Comparison of ENCODE assay signal across 20 mouse cellular contexts in genomic region chr2:167847281-167848077, GRCm38 (mm10).
DNase-seq lines count a peak whose midpoint lies in the region; ATAC-seq and TF ChIP-seq lines count a peak whose summit lies in the region.
"Had no signal": no experiment of that assay in that cellular context is flagged by ENCODE, and none has a peak within 500 bp of the region (broad histone marks: within the 10 kb centered on the region; RNA-seq: fewer than 3 reads in every experiment).

No protein-coding gene starts in this region.

- intact Hi-C loops in heart, postnatal 25 days (cut with DNase I): no loop called here

- H3K4me1 ChIP-seq in heart, embryonic 15.5 days (replicated peaks): peaks cover 79% of the 10 kb centered on the region
- peaks cover 39% of the 10 kb centered on the region for H3K4me1 ChIP-seq in liver, postnatal 0 days (ENCODE audit: insufficient read depth)
- H3K4me1 ChIP-seq in liver, embryonic 11.5 days (replicated peaks; ENCODE audit: control insufficient read depth, insufficient read depth, low read length): peaks cover 27% of the 10 kb centered on the region

- H3K36me3 ChIP-seq in heart, embryonic 15.5 days: no peaks in the 10 kb centered on the region
- H3K36me3 ChIP-seq in liver, postnatal 0 days (replicated peaks; ENCODE audit: insufficient read depth, low read length): no peaks in the 10 kb centered on the region
- no peaks in the 10 kb centered on the region for H3K36me3 ChIP-seq in liver, embryonic 11.5 days (ENCODE audit: control insufficient read depth, insufficient read depth, low read length)
- H3K36me3 ChIP-seq: embryonic facial prominence, embryonic 13.5 days; heart, embryonic 13.5 days; limb, embryonic 10.5 days; midbrain, embryonic 10.5 days; neural tube, embryonic 12.5 days had no signal

- H3K4me3 ChIP-seq in heart, embryonic 15.5 days: no peak overlapping the region
- H3K4me3 ChIP-seq in liver, postnatal 0 days (ENCODE audit: low read depth, low read length): no peak overlapping the region
- H3K4me3 ChIP-seq in liver, embryonic 11.5 days (ENCODE audit: low read depth, low read length): no peak overlapping the region
- H3K4me3 ChIP-seq: embryonic facial prominence, embryonic 13.5 days; heart, embryonic 13.5 days; limb, embryonic 10.5 days; midbrain, embryonic 10.5 days; neural tube, embryonic 12.5 days had no signal

- no peaks in the 10 kb centered on the region for H3K9me3 ChIP-seq in heart, embryonic 15.5 days (replicated peaks)
- H3K9me3 ChIP-seq in liver, postnatal 0 days (ENCODE audit: low read length): no peaks in the 10 kb centered on the region
- H3K9me3 ChIP-seq in liver, embryonic 11.5 days (ENCODE audit: control insufficient read depth, low read length): no peaks in the 10 kb centered on the region
- H3K9me3 ChIP-seq: embryonic facial prominence, embryonic 13.5 days; heart, embryonic 13.5 days; limb, embryonic 10.5 days; midbrain, embryonic 10.5 days; neural tube, embryonic 12.5 days had no signal

- H3K27me3 ChIP-seq in heart, embryonic 15.5 days: no peaks in the 10 kb centered on the region
- H3K27me3 ChIP-seq in liver, postnatal 0 days (ENCODE audit: insufficient read depth, low read length): no peaks in the 10 kb centered on the region
- H3K27me3 ChIP-seq in liver, embryonic 11.5 days (replicated peaks; ENCODE audit: control insufficient read depth, insufficient read depth, low read length): peaks cover 11% of the 10 kb centered on the region
- H3K27me3 ChIP-seq: embryonic facial prominence, embryonic 13.5 days; heart, embryonic 13.5 days; neural tube, embryonic 12.5 days had no signal

- TF ChIP-seq CTCF in liver, postnatal 0 days (IDR thresholded peaks at IDR 0.05; ENCODE audit: low read depth): no peak

- WGBS in heart, embryonic 15.5 days: 67% methylated on average over 12 of the region's 12 CpGs
- WGBS in liver, postnatal 0 days (ENCODE audit: insufficient replicate concordance): 60% methylated on average over 12 of the region's 12 CpGs
- 61% methylated on average over 12 of the region's 12 CpGs for WGBS in liver, embryonic 11.5 days

- H3K4me2 ChIP-seq in heart, embryonic 15.5 days: no peak overlapping the region
- no peak overlapping the region for H3K4me2 ChIP-seq in liver, postnatal 0 days (ENCODE audit: low read depth, low read length)
- H3K4me2 ChIP-seq in liver, embryonic 11.5 days: no peak overlapping the region
- H3K4me2 ChIP-seq: embryonic facial prominence, embryonic 13.5 days; heart, embryonic 13.5 days; hindbrain, embryonic 14.5 days; neural tube, embryonic 12.5 days had no signal

- DNase-seq in adrenal gland, postnatal 10 days: peak; percentile 51
- no peak for DNase-seq in adrenal gland, adult 2 months
- DNase-seq in heart, postnatal 25 days (ENCODE audit: low spot score): no peak
- no peak for DNase-seq in liver, postnatal 0 days
- no peak for DNase-seq in liver, embryonic 11.5 days (ENCODE audit: low spot score)
- no peak for DNase-seq in frontal cortex, postnatal 36 days (ENCODE audit: low spot score in 2 of 2)
- DNase-seq: adrenal gland, postnatal 25 days; cerebellum, adult 8-10 months; spleen, adult 18-20 months had no signal

- peak overlapping the region; percentile 55 for H3K27ac ChIP-seq in heart, embryonic 15.5 days
- H3K27ac ChIP-seq in liver, postnatal 0 days (ENCODE audit: low read depth): peak overlapping the region; percentile 17; the same call in 1 of the 2 replicates
- H3K27ac ChIP-seq in liver, embryonic 11.5 days (ENCODE audit: low read depth, low read length): no peak overlapping the region
- H3K27ac ChIP-seq: embryonic facial prominence, embryonic 13.5 days; hindbrain, embryonic 14.5 days; liver, embryonic 14.5 days; midbrain, embryonic 10.5 days; neural tube, embryonic 12.5 days had no signal

- no peak for TF ChIP-seq EP300 in liver, postnatal 0 days (IDR thresholded peaks at IDR 0.05; ENCODE audit: low read depth)

- no peak overlapping the region for H3K9ac ChIP-seq in heart, embryonic 15.5 days
- H3K9ac ChIP-seq in liver, postnatal 0 days (replicated peaks): no peak overlapping the region
- H3K9ac ChIP-seq in liver, embryonic 11.5 days (ENCODE audit: low read depth, low read length): no peak overlapping the region
- H3K9ac ChIP-seq: embryonic facial prominence, embryonic 13.5 days; hindbrain, embryonic 14.5 days; liver, embryonic 14.5 days; neural tube, embryonic 12.5 days had no signal

- no peak for ATAC-seq in heart, embryonic 15.5 days (replicated peaks; ENCODE audit: insufficient number of reproducible peaks, insufficient read depth, low FRiP score, low read depth)
- ATAC-seq in liver, postnatal 0 days: no peak
- ATAC-seq in liver, embryonic 11.5 days (replicated peaks; ENCODE audit: low FRiP score): no peak
- 0 out of 2 replicates have a peak, but pooled peaks have one; percentile 10 for ATAC-seq in megakaryocyte progenitor cell, adult 5-6 weeks (replicated peaks; ENCODE audit: poor library complexity)
- ATAC-seq: forebrain, embryonic 16.5 days; intestine, embryonic 16.5 days had no signal
